Mouse (Mus musculus) MEL (cell line): ENCODE results near the gene Neto2. TPM values are rescaled to one million over a fixed set of nuclear protein-coding genes. Genes with fewer than 3 reads are reported as not detected.

Experiments used
- DNase-seq: peaks from one replicate; pipeline ENCODE4 v3.0.0; 2011; ENCODE audit warnings: low read depth, low spot score
- H3K27ac ChIP-seq: 2 replicates; pipeline ENCODE4 v1.5.1; 2012; ENCODE audit warnings: low read depth, mild to moderate bottlenecking, control low read depth, low read length, moderate library complexity; ENCODE audit not compliant: control insufficient read depth
- H3K27me3 ChIP-seq, 2 experiments: fragments of 150-350 bp in 1 of 2; sonication (generic) in 1 of 2; 2 replicates each; pipeline ENCODE4 v1.6.1; 2012; ENCODE audit warnings: low read length in 2 of 2, mild to moderate bottlenecking in 2 of 2, improper control_type of control experiment in 1 of 2, moderate library complexity in 1 of 2; ENCODE audit not compliant: insufficient read depth in 2 of 2, control insufficient read depth in 1 of 2
- H3K36me3 ChIP-seq, 2 experiments: 2 replicates each; pipeline ENCODE4 v1.6.1; 2012 to 2014; ENCODE audit warnings: low read length in 2 of 2, improper control_type of control experiment in 1 of 2, inconsistent platforms in 1 of 2, mild to moderate bottlenecking in 1 of 2; ENCODE audit not compliant: insufficient read depth in 2 of 2, control insufficient read depth in 1 of 2
- H3K4me1 ChIP-seq, 2 experiments: fragments of 150-350 bp in 1 of 2; sonication (generic) in 1 of 2; 2 replicates each; pipeline ENCODE4 v1.6.1; 2012; ENCODE audit warnings: low read length in 2 of 2, improper control_type of control experiment in 1 of 2, mild to moderate bottlenecking in 1 of 2; ENCODE audit not compliant: insufficient read depth in 2 of 2, control insufficient read depth in 1 of 2
- H3K4me3 ChIP-seq, 2 experiments: fragments of 150-350 bp in 1 of 2; sonication (generic) in 1 of 2; 2 replicates each; pipeline ENCODE4 v1.5.1; 2012; ENCODE audit warnings: low read depth in 2 of 2, low read length in 2 of 2, mild to moderate bottlenecking in 2 of 2, moderate library complexity in 2 of 2, control low read depth in 1 of 2, improper control_type of control experiment in 1 of 2; ENCODE audit not compliant: control insufficient read depth in 1 of 2, insufficient read depth in 1 of 2
- H3K79me2 ChIP-seq: 2 replicates; pipeline ENCODE4 v1.6.1; 2012; ENCODE audit warnings: mild to moderate bottlenecking, low read length, moderate library complexity; ENCODE audit not compliant: control insufficient read depth, poor library complexity, insufficient read depth
- H3K9ac ChIP-seq: 2 replicates; pipeline ENCODE4 v1.6.1; 2012; ENCODE audit warnings: low read depth, mild to moderate bottlenecking, control low read depth, low read length, moderate library complexity; ENCODE audit not compliant: control insufficient read depth, poor library complexity, severe bottlenecking
- H3K9me3 ChIP-seq: fragments of 150-350 bp; sonication (generic); replicated peaks from 2 replicates; pipeline ENCODE4 v1.6.1; 2012; ENCODE audit warnings: mild to moderate bottlenecking, low read length, improper control_type of control experiment, moderate library complexity; ENCODE audit not compliant: insufficient read depth
- HCFC1 ChIP-seq: IDR thresholded peaks from 2 replicates; pipeline ENCODE4 v1.6.1; 2012; ENCODE audit warnings: low read depth, mild to moderate bottlenecking, inconsistent platforms, low read length, improper control_type of control experiment, moderate library complexity
- MAX ChIP-seq: IDR thresholded peaks from 2 replicates; pipeline ENCODE4 v1.6.1; 2011; ENCODE audit warnings: low read length, improper control_type of control experiment
- MYB ChIP-seq: IDR thresholded peaks from 2 replicates; pipeline ENCODE4 v1.6.1; 2011; ENCODE audit warnings: mild to moderate bottlenecking, low read depth, low read length, improper control_type of control experiment
- NRF1 ChIP-seq: IDR thresholded peaks from 2 replicates; pipeline ENCODE4 v1.6.1; 2014; ENCODE audit warnings: low read depth, mild to moderate bottlenecking, inconsistent platforms, low read length, improper control_type of control experiment, moderate library complexity; ENCODE audit not compliant: poor library complexity, insufficient read depth, severe bottlenecking
- TCF12 ChIP-seq: IDR thresholded peaks from 2 replicates; pipeline ENCODE4 v1.6.1; 2014; ENCODE audit warnings: low read depth, mild to moderate bottlenecking, inconsistent platforms, low read length, improper control_type of control experiment, moderate library complexity
- ZC3H11A ChIP-seq: IDR thresholded peaks from 2 replicates; pipeline ENCODE4 v1.6.1; 2012; ENCODE audit warnings: low read depth, mild to moderate bottlenecking, inconsistent platforms, low read length, improper control_type of control experiment
- ZMIZ1 ChIP-seq: IDR thresholded peaks from 2 replicates; pipeline ENCODE4 v1.6.1; 2012; ENCODE audit warnings: low read depth, mild to moderate bottlenecking, inconsistent platforms, low read length, improper control_type of control experiment, moderate library complexity
- ZNF384 ChIP-seq: IDR thresholded peaks from 2 replicates; pipeline ENCODE4 v1.6.1; 2012; ENCODE audit warnings: low read depth, mild to moderate bottlenecking, inconsistent platforms, low read length, improper control_type of control experiment
- polyA plus RNA-seq, 2 experiments: library from polyadenylated mRNA; stranded (reverse) in 1 of 2; unstranded in 1 of 2; fragments of >175 nt in 1 of 2; fragments of >200 nt in 1 of 2; gene quantifications; 2 replicates each; pipeline versions ENCODE4 v1.2.1 to v1.2.4; 2012; ENCODE audit warnings: low replicate concordance in 2 of 2, low read depth in 1 of 2; ENCODE audit not compliant: insufficient read length in 2 of 2, insufficient read depth in 1 of 2, missing spikeins in 1 of 2
- total RNA-seq: library from RNA; depleted of rRNA; stranded (reverse); fragments of 300-350 nt; gene quantifications from 2 replicates; pipeline ENCODE4 v1.2.3, GENCODE M21; 2012

The Neto2 gene
- total and polyA plus RNA-seq, 3 experiments, result 3.2 to 4.3 TPM; not detected in 1

DNA sequence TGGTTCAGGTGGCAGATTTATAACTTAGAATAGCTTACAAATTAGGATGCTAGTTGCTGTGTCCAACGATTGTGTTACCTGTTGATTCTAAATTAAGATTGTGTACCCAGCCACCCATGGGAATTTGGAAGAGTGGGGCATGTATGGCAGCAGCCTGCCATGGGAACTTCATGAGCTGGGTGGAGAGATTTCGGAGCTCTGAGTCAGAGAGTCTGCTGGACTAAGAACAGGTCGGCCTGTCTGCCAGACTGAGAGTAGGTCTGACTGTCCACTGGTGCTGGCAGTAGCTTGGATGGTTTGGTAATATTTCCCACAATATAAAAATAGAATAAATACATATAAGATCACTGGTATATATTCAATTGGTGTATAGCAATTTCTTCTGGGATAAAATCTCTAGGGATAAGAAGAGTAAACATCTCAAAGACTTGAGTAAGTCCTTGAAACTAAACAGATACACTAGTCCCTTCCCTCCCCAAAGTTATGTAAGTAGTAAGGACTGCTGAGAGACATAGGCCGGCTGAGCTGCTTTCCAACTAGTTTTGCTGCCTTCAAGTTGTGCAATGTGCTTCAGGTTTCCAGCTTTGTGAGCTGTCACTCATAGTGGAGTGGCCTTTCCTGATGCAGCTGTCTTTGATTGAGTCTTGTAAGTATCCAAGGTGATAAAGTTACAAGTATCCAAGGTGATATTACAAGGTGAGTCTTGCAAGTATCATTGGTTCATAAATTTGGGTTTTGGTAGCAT, 55.6 kb downstream of the Neto2 start:
- DNase-seq, result no peak
- H3K27me3 ChIP-seq, result no peaks in the 10 kb centered on the region
- no peak overlapping the region for H3K9ac ChIP-seq
- H3K4me3 ChIP-seq, result no peak overlapping the region
- H3K4me1 ChIP-seq, result peaks cover under 1 to 2% of the 10 kb centered on the region in 2 experiments; a peak in 3 of 4 replicates
- no peaks in the 10 kb centered on the region for H3K79me2 ChIP-seq
- H3K9me3 ChIP-seq, result no peaks in the 10 kb centered on the region
- no peak overlapping the region for H3K27ac ChIP-seq
- peaks cover 0 to under 1% of the 10 kb centered on the region in 2 experiments for H3K36me3 ChIP-seq
- no peak for TF ChIP-seq ZNF384
- TF ChIP-seq MYB, result no peak
- TF ChIP-seq HCFC1, result no peak
- TF ChIP-seq, all 39 proteins: peak for 0

DNA sequence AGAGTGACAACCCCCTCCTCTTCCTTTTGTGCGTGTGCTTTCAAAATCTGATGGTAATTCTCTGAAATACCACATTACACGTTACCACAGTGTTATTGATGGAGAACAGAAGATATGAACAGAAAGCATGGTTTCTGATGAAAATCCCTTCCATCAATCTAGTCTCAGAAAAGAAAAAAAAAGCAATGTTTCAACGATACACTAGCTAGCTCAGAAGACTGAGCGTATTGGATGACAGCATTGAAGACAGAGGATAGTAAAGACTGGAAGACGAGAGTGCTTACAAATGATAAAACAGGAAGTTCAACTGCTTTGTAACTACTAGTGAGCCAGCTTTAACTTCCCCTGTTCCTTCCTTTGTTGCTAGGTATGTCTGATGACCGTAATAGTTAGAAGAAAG, 76.3 kb downstream of the Neto2 start:
- Histone ChIP-seq H3K27ac (no peak overlapping the region), H3K4me1 (peaks cover 0 to 2% of the 10 kb centered on the region in 2 experiments; a peak in 1 of 4 replicates), H3K9ac (no peak overlapping the region), H3K9me3 (no peaks in the 10 kb centered on the region), H3K27me3 (no peaks in the 10 kb centered on the region), H3K36me3 (peaks cover 0 to 8% of the 10 kb centered on the region in 2 experiments; a peak in 2 of 4 replicates), H3K79me2 (no peaks in the 10 kb centered on the region), H3K4me3 (no peak overlapping the region)
- TF ChIP-seq TCF12 (no peak), NRF1 (no peak), ZNF384 (no peak), MAX (no peak), ZC3H11A (no peak)
- DNase-seq, result peak; percentile 52

DNA sequence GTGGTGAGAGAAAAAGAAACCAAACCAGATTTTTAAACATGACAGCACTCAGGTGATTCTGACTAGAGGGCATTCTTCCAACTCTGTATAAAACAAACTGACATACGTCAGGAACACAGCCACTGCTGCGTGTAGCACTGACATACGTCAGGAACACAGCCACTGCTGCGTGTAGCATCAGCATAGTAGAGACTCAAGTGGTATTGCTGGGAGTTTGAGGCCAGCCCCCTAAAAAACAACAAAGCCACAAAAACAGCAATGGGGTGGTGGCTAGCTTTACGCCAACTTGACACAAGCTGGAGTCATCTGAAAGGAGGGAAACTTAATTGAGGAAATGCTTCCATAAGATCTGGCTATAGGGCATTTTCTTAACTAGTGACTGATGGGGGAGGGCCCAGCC, 77.5 kb downstream of the Neto2 start:
- Histone ChIP-seq H3K27ac (no peak overlapping the region), H3K27me3 (no peaks in the 10 kb centered on the region), H3K4me1 (peaks cover 0 to 2% of the 10 kb centered on the region in 2 experiments; a peak in 1 of 4 replicates), H3K4me3 (no peak overlapping the region), H3K9me3 (no peaks in the 10 kb centered on the region), H3K36me3 (peaks cover 0 to 8% of the 10 kb centered on the region in 2 experiments; a peak in 2 of 4 replicates), H3K79me2 (no peaks in the 10 kb centered on the region), H3K9ac (no peak overlapping the region)
- no peak for TF ChIP-seq ZMIZ1
- no peak for DNase-seq
